Mouse (Mus musculus) cerebellum, adult 18-20 months (tissue): Measurements from ENCODE around the gene Gpr84.

Experiments used
- DNase-seq, 2 experiments: peaks; one replicate each; pipeline ENCODE4 v3.0.0; 2021

Gene Gpr84

DNA sequence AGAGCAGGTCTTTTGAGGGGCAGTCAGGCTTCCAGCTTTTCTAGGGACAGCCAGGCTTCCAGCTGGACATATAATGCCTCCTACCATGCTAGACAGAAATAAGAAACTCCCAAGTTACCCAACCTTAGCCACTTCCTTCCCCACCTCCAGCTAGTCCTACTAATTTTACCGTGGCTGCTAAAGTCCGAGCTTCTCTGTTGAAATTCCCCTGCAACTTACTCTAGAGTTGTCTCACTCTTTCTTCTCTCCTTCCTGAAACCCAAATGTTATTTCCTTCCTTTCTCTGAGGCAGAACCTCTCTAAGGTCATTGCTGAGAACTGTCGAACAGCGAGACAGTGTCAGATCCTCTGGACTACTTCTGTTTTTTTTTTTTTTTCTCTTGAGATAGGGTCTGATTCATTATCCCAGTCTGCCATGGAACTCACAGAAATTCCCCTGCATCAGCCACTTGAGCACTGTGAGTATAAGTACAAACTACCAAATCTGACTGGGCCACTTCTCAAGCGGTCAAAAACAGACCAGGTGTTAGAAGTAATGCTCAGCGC, at the start of gene Gpr84:
Gene Gpr84, minus strand, starts transcription at position 248 of the 546 bp plus-strand sequence.
- no peak for DNase-seq

- DNase-seq, result peak; percentile 85 to 89
These were observed 49.6 kb upstream of the Gpr84 start for GRCm38 (mm10) chr15:103359869-103360602.

DNA sequence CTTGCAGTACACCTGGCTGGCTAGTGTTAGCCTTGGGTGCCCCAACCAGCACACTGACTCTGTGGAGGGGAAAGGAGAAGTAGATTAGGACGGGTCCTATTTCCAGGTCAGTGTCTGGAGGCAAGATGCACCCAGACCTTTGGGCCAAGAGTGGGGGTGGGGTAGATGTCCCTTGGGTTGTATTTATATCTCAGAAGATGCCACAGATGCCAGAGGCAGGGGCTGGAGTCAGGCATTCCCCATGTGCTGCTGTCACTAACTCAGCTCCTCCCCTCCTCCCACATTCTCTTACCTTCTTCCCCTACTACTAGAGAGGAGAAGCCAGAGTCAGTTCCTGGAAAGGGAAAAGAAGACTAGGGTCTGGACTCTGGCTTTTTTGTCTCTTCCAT, 48.7 kb upstream of the Gpr84 start:
- DNase-seq, result no peak

GRCm38 (mm10) chr15:103358278-103359121, 48.1 kb upstream of the Gpr84 start:
- DNase-seq, result peak in 1 of 2 experiments; percentile 9

DNA sequence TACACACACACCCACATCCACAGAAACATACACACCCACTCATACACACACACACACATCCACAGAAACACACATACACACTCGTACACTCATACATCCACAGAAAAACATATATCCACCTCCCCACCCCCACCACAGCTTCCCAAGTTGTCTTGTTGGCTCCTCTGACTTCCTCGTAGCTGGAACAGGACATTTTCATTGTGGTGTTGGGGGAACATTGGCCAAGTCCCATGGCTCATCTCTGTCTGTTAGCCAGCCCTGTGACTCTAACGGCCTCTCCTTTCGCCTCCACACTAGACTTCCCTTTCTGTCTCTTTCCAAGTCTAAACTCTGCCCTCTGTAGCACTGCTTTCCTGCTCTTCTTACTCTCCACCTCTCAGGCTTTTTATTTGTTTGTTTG, 47.4 kb upstream of the Gpr84 start:
- peak in 1 of 2 experiments; percentile 4 for DNase-seq

GRCm38 (mm10) chr15:103356130-103356529, 45.7 kb upstream of the Gpr84 start:
- peak in 1 of 2 experiments; percentile 6 for DNase-seq

- DNase-seq, result no peak
These were observed 45.0 kb upstream of the Gpr84 start for GRCm38 (mm10) chr15:103355420-103355819.

- peak; percentile 79 to 83 for DNase-seq
These were observed 44.3 kb upstream of the Gpr84 start for GRCm38 (mm10) chr15:103354690-103355089.

DNA sequence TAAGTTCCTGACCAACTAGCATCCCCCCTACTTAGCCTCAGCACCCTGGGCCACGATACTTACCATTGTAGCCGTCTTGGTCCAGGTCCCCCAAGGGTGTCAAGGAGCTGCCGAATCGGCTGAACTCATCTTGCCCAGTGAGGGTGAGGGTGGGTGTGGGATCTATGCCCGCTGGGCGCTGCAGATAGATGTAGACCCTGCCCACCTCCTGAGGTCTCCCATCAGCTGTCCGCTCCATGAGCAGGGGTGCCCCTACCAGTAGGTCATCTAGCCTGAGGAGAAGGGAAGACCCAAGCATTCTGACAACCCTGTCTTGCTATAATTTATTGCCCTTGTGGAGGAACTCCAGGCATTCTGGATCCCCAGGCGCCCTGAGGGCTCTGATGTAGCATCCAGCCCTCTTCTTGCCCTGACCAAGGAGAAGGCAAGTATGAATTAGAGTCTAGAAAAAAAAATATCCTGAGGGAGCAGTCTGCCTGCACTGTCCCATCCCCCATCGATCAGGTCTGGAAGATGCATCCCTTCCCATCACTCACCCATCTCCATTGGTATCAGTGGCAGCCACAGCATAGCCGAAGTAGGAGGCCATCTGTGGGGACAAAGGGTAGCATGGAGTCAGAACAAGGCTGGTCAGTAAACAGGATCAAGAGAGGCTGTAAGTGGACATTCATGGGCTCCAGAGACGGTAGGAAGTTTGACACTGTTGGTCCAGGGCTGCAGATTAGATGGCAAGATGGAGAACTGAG, 43.3 kb upstream of the Gpr84 start:
- peak in 1 of 2 experiments; percentile 10 for DNase-seq

- peak; percentile 60 to 71 for DNase-seq
These were observed 42.4 kb upstream of the Gpr84 start for GRCm38 (mm10) chr15:103352856-103353255.

DNA sequence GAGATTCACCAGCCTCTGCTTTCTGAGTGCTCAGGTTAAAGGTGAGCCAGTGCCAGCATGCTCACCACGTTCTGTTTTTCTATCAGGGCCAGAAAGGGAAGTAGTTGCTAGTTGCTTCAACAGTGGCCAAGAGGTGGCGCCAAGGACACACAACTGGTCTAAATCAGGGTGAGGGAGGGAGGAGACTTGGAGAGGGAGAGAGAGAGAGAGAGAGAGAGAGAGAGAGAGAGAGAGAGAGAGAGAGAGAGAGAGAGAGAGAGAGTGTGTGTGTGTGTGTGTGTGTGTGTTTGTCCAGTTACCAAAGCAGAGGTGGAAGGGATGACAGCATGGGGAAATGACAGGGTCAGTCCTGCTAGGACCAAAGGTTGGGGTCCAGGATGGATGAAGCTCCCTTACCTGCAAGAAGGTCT, 36.9 kb upstream of the Gpr84 start:
- DNase-seq, result peak; percentile 61 to 63

GRCm38 (mm10) chr15:103345789-103346188, 35.4 kb upstream of the Gpr84 start:
- no peak for DNase-seq

DNA sequence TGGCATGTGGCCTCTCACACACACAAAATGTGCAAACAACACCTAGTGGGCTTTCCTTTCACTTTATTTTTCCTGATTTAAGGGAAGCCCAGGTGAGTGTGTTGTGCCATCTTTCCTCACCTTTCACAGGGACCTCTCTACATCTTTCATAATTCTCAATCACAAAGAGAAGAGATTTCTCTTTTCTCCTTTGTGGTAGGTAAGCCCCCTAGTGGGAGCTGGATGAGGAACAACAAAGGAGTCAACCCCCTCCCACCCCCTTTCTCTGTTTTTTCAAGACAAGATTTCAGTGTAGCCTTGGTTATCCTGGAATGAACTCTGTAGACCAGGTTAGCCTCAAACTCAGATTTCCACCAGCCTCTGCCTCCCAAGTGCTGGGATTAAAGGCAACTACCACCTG, 33.1 kb upstream of the Gpr84 start:
- DNase-seq, result no peak

DNA sequence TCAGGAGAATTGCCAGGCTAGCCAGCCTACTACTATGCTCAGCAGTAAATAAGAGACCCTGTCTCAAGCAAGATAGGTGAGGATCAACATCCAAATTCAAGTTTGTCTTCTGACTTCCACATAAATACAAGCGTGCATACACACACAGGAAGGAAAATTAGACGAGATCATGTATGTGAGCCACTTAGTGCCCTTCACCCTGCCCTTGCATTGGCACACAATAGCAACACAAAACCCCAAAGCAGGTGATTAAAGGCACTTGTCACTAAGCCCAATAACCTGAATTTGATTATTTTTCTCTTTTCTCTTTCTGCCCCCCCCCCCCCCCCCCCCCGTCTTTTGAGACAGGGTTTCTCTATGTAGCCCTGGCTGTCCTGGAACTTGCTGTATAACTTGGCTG, 32.6 kb upstream of the Gpr84 start:
- no peak for DNase-seq

DNA sequence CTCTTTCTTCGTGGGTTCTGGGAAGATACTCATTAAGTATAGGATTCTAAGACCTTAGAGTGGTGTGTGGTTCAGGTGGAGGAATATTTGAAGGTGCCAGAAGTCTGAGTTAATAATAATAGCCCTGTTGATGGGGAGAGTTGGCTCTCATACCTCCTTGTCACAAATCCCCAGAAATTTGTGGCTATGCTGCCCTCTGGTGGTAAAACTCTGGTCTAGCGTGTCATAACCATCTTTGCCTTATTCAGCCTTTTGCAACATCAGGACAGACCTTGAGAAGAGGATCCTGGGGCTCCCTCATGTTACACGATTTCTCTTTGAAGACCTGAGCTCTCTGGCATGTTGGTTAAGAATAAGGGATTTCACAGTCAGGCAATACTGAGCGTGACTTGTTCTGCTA, 32.0 kb upstream of the Gpr84 start:
- DNase-seq, result peak; percentile 73 to 76

DNA sequence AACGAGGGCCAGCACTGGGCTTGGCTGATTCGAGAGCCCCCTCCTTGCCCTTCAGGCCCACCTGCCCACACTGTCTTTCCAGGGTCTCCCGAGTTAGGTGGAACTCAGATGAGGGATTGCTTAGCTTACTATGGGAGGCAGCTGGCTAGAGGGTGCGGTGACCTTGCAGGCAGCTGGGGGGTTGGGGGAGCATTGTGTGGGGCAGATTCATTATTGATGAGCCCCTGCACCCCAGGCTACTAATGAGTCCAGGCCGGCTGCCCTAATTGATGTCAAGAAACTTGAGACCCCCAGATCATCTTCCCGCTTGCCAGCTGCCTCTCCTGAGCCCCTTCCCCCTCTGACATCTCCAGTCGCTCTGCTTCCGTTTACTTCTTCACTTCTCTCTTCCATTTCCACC, 31.1 kb upstream of the Gpr84 start:
- DNase-seq, result no peak

GRCm38 (mm10) chr15:103340786-103341185, 30.4 kb upstream of the Gpr84 start:
- peak in 1 of 2 experiments; percentile 26 for DNase-seq

DNA sequence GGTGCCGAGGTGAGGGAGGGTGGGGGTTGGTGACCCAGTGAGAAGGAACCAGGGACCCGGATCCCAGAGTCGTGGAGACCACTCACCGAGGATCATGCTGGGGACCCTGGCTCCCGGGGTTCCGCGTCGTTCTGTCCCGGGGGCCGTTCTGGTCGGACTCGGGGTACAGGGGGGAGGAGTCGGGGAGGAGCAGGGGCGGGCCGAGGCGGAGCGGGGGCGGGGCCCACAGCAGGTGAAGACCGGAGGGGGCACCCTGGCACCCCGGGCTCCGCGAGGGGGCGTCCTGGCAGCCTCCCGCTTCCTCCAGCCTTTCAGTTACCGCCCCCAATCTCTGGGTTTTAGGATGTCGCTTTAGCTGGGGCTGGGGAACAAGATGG, 29.5 kb upstream of the Gpr84 start, which contains the start of gene Zfp385a:
Gene Zfp385a, minus strand, starts transcription at position 133 of the 377 bp plus-strand sequence.
- DNase-seq, result peak; percentile 41 to 51

GRCm38 (mm10) chr15:103339166-103339960, 29.0 kb upstream of the Gpr84 start:
- DNase-seq, result no peak

DNA sequence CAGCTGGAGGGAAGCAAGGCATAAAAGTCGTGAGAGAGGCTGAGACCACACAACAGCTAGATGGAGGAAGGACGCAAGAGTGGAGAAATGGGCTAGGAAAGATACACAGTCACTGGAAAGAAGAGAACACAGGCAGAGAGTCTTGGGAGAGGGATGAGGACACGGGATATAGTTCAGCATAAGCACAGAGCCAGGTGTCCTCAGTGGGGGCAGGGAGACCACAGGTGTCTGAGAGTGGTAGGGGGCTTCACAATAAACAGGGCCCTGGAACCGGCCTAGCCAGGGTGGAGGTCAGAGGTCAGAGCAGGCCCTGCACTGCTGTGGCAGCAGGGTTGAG, 28.4 kb upstream of the Gpr84 start:
- no peak for DNase-seq

DNA sequence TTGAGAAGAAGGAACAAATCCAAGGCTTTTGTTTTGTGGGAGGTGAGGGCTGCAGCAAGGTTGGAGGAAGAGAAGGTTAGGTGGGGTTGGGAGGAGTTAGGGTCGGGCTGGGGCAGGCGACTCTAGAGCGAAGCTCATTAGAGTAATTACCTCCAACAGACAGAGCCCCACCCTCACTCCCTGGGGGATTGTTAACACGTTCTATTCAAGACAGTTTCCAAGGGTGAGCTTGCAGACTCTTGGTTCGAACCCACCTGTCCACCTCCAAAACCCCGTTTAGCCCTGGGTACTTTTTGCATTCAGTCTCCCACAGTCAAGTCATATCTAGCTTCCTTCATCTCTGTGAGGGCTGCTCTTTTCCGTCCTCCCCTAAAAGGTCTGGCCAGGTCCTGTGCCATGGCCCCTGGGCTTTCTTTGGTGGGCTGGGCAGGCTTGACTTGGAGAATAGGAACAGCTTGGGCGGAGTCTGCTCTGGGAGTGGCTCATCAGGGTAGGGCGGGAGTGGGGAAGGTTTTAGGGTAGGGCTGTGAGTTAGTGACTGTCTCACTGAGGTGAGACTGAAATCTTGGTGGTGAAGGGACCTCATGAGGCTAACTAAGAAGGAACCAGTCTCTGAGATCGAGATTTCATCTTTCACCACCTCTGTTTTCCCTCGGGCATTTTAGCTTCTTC, 26.7 kb upstream of the Gpr84 start:
- no peak for DNase-seq
